Mouse (Mus musculus) kidney, postnatal 36 days (tissue): ENCODE measurements around the gene Arhgef9.

Experiments used
- DNase-seq, 2 experiments: peaks; one replicate each; pipeline ENCODE4 v3.0.0; 2021 to 2022; ENCODE audit warnings: mixed read lengths in 2 of 2

Arhgef9 gene

DNA sequence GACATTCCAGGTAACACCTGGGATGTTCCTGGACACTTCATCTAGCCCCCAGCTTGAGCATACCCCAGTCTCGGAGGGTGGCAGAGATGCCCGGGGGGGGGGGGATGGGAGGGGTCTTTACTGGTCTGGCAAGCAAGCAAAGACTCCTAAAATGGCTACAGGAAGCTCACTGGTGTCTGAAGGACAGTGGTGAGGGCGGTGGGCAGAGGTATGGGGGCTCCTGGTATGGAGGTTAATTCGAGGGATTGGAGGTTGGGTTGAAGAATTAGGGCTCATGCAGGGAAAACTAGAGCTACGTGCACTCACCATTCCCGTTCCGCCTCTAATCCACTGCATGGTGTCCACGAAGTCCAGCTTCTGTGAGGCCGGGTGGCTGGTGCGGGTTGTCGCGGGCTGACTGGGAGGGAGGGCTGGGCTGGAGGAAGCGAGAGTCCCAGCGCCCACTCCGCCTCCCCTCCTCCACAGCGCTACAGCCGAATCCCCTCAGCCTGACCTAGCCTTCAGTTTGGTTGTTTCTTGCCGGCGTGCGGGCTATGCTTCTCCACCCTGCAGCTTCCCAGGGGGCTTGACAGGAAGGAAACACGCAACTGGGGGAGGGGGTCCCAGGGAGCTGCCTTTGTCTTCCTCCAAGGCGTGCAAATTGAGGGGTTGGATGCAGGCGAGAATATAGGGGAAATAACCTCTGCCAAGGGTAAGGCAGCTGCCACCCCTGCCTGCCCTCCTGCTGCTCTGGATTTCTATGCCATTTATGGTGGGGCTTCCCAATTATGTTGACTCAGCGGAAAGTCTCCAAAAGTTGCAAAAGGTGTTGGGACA is at the start of gene Arhgef9:
TSS of gene Arhgef9 (minus strand) at position 753 of the 816 bp plus-strand sequence.
- peak in 1 of 2 experiments; percentile 15 for DNase-seq

DNA sequence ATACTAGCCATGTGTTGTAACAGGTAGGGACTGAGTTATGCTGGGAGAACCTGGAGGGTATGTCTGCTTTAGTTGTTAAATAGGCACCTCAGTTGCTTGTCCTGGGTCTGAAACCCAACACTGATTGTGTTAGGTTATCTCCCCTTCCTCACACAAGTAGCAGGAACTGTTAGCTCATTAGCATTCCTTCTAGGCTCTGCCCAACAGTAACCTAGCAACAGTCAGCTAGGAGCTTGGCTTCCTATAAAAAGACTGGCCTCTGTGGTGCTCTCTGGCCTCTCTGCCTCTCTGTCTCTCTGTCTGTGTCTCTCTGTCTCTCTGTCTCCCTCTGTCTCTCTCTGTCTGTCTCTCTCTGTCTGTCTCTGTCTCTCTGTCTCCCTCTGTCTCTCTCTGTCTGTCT is 42.2 kb upstream of the Arhgef9 start:
- DNase-seq = no peak

DNA sequence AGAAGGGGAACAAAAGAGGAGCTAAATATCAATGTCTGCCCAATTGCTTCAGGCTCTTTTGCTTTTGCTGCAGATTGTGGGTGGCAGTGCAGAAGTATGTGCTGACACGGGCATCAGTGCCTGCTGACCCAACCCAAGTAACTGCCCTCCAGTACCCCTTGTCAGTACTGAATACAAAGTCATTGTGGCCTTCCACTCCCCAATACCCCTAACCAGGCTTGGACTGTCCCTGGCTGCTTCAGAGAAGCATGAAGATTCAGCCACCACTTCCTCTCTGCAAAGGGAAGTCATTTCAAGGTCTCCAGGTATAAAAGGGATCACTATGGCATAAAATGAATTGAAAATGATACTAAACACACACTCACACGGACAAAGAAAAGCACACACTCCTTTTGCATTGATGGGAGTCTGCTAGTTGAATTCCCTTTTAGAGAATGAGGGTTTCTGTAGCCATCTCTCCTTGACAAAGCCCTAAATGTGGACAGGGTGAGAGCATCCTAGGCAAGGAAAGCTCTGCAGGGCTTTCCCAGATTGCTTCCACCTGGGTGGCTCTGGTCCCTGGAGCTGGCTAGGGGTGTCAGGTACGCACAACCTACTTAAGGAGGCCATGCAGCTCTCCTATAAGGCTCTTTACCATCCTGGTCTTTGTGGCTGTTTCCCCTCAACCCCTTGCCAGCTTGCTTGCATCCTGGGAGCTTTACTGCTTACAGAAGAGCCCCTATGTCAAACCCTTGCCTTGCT is 1.1 kb downstream of the Arhgef9 start:
- no peak for DNase-seq

DNA sequence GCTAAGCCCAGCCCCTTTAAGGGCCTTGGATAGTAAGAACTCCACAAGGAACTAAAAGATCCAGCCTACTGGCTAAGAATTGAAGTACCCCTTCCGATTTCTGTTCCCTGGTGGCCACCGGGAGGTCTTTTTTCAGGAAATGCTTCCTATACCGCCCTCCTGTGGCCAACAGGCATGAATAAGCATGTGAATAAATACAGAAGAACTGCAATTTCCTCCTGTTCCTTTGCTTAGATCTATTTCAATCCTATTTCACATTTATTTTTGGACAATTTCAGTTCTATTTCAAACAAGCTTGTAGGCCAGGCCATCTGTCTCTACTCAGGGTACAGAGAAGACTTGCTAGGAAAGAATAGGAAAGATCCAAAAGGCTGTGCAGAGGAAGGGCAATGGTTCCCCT is 20.7 kb downstream of the Arhgef9 start:
- DNase-seq = peak; percentile 34 to 67

DNA sequence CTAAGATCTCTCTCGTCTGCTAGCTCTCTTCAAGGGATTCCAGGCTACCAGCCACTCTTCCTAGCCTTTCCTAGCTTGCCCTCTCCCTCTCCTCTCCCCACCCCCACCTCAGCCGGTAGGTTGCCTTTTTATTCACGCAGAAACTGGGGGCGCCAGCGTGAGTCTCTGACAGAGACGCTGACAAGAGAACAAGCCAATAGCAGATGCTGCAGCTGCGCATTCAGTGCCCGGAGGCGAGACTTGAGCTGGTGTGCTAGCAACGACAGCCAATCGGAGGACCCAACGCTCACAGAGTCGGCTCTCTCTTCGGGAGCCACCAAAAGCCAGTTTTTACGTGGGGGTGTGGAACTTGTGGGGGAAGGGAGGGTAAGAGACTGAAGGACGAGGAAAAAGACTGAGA is 30.3 kb downstream of the Arhgef9 start:
- DNase-seq = peak; percentile 87 to 91

DNA sequence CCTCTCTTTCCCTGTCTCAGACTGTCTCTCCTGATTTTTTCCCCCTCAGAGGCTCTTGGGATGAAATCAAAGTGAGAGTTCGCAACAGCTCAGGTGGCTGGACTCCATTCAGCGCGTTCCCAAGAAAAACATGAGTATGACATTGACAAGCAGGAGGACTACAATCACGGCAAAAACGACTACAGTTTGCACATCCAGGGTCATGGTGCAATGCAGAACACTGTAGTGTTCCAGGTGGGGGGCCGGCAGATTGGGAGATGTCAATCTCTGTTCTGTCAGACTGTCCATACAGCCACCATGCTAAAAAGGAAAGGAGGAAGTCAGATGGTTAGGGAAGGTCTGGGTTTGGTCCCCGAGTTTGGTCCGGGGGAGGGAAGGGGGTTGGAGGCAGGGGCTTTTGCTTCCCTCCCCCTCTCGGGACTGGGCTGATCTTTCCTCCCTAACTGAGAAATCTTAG is 31.0 kb downstream of the Arhgef9 start:
- DNase-seq = peak; percentile 2 to 8

DNA sequence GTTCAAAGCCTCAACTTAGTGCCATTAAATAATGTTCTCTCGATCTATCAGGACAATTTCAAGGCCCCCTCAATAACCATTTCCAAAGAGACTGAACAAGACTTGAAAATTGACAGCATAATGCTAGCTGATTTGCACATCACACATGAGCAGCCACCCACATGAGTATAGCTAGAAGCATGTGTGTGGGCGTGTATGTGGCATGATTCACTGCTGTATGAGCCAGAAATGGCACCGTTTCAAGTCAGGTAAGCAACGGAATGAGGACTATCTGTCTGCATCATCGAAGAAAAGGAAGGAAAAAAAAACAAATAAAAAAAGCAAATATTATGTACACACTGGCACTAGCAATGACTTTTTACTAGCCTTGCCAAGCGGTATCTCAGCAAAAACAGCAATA is 32.5 kb downstream of the Arhgef9 start:
- no peak for DNase-seq

DNA sequence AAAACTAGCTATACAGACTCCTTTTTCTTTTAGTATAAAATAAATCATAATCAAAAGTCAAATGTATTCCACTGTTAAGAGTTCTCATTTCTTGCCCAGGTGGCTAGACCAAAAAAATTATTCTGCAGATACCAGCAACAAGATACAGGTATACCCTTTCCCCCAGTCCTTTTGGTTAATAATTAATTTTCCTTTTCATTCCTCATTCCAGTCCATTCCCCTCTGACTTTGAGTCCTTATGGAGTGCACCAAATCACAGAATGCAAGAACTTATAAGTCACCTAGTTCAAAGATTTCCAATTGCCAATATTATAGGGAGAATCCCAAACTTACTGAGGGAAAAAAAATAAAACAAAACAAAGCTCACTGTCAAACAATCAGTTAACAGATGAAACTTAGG is 33.2 kb downstream of the Arhgef9 start:
- no peak for DNase-seq

DNA sequence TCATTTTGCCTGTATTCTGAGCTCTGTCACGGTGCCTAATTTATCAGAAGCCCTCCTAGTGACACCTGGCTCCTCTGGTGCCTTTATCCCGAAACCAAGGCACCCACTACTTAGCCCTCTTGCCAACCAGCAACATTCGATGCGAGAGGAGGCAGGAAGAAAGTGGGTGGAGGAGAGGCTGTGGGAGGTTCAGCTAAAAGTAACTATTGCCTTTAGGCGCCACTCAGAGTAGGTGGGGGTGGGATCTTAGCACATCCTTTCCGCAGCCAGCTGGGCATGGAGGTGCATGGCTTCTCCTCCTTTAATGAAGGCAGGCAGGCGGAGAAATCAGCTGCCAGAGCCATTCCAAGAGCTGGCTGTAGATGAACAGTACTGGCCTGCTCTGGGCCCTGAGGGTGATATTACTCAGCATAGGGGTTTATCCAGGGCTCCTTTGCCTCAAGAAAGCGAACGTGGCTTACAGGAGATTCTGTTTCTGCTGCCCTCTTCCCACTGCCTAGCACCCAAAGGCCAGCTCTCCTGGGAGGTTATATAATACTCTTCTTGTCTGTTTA is 39.7 kb downstream of the Arhgef9 start:
- no peak for DNase-seq

DNA sequence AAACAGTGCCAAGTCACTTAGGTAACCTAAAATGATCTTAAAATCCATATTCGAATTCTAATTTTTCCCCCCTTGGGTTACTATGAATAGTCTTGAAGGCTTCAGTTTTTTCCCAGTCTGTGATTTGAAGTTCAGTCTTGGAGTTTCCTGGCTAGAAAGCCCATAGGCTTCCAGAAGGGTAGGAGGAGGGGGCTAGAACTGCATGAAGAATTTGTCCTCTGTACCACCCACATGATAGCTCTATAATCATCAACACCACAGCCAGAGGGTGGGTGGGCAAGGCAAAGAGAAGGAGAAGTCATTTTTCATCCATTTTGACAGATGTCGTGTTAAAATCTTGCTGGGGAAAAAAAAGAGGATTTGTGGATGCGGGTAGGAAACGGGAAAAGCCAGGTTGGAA is 58.0 kb downstream of the Arhgef9 start:
- DNase-seq = no peak

DNA sequence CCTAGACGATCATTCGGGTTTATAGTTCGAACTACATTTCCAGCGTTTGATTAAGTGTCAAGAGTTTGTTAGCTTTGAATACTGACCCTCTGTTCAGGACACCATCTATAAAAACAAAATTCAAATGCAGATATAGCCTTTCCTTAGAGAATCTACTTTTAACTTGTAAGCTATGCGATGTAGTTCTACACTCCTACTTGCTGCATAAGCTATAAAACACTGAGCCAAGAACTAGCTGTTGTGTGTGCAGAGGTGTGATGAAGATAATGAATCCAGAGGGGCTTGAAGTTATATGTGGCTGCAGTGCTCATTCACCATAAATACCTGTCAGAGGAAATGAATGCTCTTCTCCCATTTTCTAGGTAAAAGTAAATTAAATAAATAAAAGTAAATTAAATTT is 63.2 kb downstream of the Arhgef9 start:
- no peak for DNase-seq

DNA sequence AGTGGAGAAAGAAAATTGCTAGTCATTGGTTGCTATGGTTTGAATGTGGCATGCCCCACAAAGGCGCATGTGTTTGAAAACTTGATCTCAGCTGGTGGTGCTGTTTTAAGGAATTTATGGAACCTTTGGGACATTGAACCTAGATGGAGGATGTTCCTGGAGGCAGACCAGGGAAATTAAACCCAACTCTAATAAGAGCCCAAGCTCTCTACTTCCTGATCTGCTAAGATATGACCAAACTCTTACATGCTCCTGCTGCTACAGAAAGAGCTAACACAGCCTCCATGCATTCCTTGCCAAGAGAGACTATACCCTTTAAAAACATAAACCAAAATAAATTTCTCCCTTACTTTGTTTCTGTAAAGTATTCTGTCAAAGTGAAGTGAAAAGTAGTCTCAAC is 63.7 kb downstream of the Arhgef9 start:
- DNase-seq = no peak

DNA sequence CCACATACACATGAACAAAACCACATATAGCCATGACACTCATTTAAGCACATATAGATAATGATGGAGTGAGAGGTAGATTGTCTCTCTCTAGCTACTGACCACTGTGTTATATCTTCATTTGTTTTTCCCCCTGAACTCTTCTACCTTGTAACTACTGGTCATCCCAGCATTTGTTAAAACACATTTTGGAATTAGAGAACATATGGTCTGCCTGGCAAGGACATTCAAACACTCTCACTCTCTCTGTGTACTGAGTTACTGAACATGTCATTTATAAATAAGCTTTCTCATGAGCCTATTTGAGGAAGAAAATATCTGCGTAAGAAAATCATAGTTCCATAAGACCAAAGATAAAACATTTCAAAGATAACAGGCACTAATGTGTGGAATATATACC is 64.9 kb downstream of the Arhgef9 start:
- no peak for DNase-seq

DNA sequence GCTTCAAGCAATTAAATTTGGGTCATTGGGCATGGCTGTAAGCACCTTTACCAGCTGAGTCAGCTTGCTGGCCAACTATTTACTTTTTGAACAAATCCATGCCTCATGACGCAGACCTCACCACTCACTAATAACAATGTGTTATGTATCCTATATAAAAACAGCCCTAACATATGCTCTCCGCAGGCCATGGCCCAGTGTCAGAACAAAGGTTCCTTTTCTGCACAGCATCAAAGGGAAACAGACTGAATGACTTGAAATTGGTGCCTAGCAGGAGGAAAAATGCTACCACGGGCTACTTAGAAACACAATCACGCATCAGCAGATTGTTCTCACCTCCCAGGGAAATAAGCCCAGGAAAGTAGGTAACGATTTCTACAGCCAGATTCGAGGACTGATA is 73.2 kb downstream of the Arhgef9 start:
- no peak for DNase-seq

DNA sequence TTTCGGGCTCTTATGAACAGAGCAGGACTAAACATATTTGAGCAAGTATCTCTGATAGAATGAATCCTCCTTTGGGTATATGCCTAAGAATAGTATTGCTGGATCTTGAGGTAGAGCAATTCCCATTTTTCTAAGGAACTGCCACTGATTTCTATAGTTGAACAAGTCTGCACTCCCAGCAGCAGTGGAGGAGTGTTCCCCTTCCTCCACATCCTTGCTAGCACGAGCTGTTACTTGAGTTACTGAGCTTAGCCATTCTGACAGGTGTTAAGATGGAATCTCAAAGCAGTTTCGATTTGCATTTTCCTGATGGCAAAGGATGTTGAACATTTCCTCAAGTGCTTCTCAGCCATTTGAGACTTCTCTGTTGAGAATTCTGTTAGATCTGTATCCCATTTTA is 92.3 kb downstream of the Arhgef9 start:
- no peak for DNase-seq

DNA sequence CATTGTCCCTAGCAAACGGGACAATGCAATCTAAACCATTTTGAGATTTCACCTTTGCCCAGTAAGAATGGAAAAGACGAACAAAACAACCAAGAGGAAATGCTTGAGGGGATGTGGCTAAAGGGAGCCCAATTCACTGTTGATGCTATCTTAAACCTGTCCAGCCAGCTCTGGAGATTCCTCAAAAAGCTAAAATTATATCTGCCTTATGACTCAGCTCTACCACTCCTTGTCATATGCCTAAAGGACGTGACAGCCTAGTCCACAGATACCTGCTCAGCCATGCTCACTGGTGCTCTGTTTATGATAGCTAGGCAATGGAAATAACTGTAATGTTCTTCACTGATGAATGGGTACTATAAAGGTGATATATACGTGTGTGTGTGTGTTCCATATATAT is 109.0 kb downstream of the Arhgef9 start:
- DNase-seq = no peak

DNA sequence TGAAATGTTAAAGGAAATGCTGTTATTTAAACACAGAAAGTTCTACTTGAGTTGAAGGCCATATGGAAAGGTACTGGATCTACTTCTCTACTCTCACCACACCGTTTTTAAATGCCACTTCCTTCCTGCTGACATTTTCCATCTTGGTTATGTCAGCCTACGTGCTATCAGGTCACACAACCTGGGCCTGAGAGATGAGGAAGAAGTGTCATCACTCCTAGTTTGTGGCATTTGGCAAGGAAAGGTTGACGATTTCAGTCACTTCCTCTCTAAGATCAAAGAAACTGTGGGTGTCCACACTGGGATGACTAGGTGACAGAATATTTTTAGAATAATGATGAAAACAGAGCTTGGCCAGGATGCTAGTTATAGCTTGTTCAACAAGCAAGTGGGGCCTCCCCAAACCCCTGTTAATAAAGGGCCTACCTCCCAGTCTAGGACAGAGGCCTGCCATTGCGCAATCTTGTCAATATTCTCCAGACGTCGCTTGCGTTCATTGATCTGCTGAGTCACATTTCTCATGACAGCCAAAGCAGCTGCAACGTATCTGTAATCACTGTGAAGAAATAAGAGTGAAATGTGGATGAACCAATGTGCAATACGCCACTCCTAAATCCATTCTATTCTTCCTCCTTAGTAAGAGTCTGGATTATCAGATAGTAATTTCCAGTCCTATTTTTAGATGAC is 119.5 kb downstream of the Arhgef9 start:
- DNase-seq = no peak

DNA sequence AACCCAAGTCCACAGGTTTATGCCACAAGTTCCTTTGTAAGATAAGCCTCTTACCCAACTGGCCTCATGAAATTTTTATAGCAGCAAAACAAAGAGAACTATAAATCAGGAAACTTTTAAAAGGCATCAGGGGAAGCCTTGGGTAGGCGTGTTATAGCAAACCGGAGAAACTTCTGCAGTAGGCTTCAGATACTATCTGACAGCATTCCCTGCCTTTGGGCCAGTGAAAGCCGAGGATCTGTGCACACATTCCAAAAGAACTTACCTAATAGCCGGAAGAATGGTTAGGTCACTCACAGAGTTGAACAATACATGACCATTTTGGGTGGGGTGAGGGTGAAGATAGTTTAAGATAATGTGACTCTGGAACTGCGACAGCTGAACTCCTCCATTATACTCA is 168.7 kb downstream of the Arhgef9 start:
- DNase-seq = no peak

DNA sequence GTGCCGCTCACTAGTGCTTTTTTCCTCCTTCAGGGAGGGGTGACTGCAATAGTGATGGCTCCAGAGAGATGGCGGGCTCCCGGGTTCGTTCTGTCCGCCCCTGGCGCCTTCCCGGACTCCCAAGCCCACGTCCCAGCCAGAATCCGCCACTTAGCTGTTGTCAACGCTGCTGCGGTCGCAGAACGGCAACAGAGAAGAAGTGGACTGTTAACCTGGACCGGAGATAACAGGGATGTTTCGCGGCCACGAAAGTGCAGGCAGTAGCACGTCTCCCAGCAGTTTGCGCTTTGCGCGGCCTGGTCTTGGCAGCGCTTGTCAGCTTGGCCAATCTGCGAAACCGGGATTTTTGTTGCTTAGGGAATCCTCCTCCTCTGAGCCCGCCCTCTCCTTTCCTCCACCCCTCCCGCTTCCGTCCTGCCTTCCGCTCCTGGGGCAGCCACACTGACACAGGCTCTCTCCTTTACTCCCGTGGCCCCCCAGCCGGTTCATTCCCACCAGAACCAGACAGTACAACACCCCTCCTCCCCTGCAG is 170.2 kb downstream of the Arhgef9 start, which contains the start of gene Spin4:
TSS of gene Spin4 (minus strand) at position 322 of the 532 bp plus-strand sequence.
- DNase-seq = peak; percentile 80 to 81

DNA sequence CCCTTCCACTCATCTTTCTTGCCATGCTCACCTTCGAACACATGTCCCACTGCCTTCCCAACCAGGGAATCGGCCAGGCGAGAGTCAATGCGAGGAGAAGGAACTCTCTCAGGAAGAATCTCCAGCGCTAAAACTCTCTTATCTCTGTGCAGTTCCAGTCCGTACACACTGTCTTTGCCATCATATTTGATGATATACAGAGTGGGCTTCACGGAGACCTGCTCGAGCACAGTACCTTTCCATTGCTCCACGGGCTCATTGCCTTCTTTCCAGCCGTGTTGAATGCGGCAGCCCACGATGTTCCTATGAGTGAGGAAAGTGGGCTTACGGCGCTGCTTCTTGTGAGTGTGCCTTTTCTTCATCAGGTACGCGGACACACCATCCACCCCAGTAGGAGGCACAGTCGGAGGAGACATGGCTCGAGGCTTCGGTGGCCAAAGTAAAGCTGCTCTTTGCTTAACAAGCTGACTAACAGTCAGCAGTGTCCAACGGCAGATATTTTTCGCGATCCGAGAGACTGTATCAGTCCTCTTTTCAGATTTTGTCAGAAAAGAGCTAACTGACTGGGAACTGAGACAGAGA is 170.8 kb downstream of the Arhgef9 start:
- peak in 1 of 2 experiments; percentile 26 for DNase-seq

DNA sequence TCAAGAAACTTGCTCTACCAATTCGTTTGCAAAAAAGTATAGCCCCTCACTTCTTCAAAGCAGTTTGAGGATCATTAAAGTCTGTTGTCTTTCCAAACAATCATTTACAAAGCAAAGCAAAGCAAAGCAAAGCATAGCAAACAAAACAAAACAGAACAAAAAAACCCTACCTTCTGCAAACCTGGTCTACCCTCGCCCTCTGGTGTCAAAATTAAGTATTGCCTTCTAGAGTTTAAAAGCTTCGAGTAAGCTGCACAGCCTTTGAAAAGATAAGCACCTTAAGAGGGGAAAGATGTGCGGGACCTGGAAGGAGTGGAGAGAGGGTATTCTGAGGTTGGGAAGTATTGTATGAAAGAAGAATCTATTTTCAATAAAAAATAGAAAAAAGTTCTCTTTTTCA is 184.6 kb downstream of the Arhgef9 start:
- peak; percentile 3 to 42 for DNase-seq
